In genomic region chr6:6005762-6006431, GRCm38 (mm10) we compare ENCODE assay signal across 8 mouse cellular contexts.
DNase-seq lines count a peak whose midpoint lies in the region; ATAC-seq lines count a peak whose summit lies in the region.

No protein-coding gene starts in this region.

- H3K4me1 ChIP-seq in intestine, embryonic 15.5 days (replicated peaks): no peaks in the 10 kb centered on the region
- peaks cover 16% of the 10 kb centered on the region for H3K4me1 ChIP-seq in megakaryocyte, embryonic 14.5 days

- H3K27ac ChIP-seq in intestine, embryonic 15.5 days: no peak overlapping the region

- H3K36me3 ChIP-seq in intestine, embryonic 15.5 days: no peaks in the 10 kb centered on the region
- H3K36me3 ChIP-seq in megakaryocyte, embryonic 14.5 days (replicated peaks; ENCODE audit: low read length): no peaks in the 10 kb centered on the region

- intact Hi-C loops in left cerebral cortex, postnatal 14 days (cut with DNase I): loop anchor here (2.0 to 5.0 kb wide), 2 partner anchors 144 to 879 kb away; no protein-coding TSS in a partner anchor

- 4% methylated on average over 42 of the region's 42 CpGs for WGBS in intestine, embryonic 15.5 days

- peak overlapping the region; percentile 95 for H3K4me2 ChIP-seq in intestine, embryonic 15.5 days (replicated peaks)

- H3K4me3 ChIP-seq in intestine, embryonic 15.5 days (replicated peaks): peak overlapping the region; percentile 54
- H3K4me3 ChIP-seq in megakaryocyte, embryonic 14.5 days (replicated peaks): peak overlapping the region; percentile 95

- H3K27me3 ChIP-seq in intestine, embryonic 15.5 days (replicated peaks): no peaks in the 10 kb centered on the region; the same call in 1 of the 2 replicates
- H3K27me3 ChIP-seq in megakaryocyte, embryonic 14.5 days (replicated peaks): peaks cover 16% of the 10 kb centered on the region

- no peaks in the 10 kb centered on the region for H3K9me3 ChIP-seq in intestine, embryonic 15.5 days
- H3K9me3 ChIP-seq in megakaryocyte, embryonic 14.5 days: no peaks in the 10 kb centered on the region

- ATAC-seq in intestine, embryonic 15.5 days: peak; percentile 93
- no peak for ATAC-seq in activated CD4-positive, CD25-positive, alpha-beta regulatory T cell, adult 4 months

- DNase-seq in adrenal gland, postnatal 14 days: peak; percentile 80
- DNase-seq in embryo, embryonic 11 days: peak; percentile 92
- DNase-seq in gastrocnemius, postnatal 4 days (ENCODE audit: low spot score in 2 of 2): peak; percentile 54 to 74
- peak; percentile 71 to 85 for DNase-seq in left cerebral cortex, postnatal 14 days (ENCODE audit: low spot score in 2 of 2)
- DNase-seq in right cerebral cortex, postnatal 25 days: peak; percentile 75

- peak overlapping the region; percentile 43 for H3K9ac ChIP-seq in intestine, embryonic 15.5 days
